Mouse (Mus musculus) stomach, postnatal 0 days (tissue): ENCODE measurements around the gene Dmc1.

Experiments
- CTCF ChIP-seq: IDR thresholded peaks from 2 replicates; pipeline ENCODE4 v1.5.1; 2016; ENCODE audit warnings: antibody characterized with exemption, low read depth, mild to moderate bottlenecking, moderate library complexity
- EP300 ChIP-seq: optimal IDR thresholded peaks from 2 replicates; pipeline ENCODE3; 2016; ENCODE audit warnings: antibody characterized with exemption

DNA sequence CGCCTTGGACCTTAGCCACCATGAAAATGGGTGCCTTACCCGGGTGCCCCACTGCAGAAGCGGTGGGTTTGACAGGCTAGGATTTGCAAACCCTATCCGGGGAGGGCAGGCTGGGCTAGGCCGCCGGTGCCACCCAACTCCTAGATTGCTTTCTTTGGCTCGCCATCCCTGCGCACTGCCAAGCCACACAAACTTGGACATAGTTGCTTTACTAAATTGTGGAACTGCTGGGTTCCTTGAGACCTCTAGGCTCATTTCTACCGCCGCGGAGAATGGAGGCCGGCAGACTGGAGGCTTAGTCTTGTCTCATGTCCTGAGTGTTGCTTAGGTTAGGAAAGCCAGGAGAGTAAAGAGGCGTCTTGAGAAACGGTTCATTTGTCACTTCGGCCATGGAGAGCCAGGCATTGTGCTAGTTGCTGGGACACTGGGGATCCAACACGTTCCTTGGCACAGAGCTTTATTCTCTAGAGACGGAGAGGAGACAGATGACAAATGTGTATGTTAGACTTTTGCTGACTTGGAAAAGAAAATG lies 57.6 kb downstream of the Dmc1 start:
- no peak for TF ChIP-seq CTCF
- no peak for TF ChIP-seq EP300
